Comparison of ENCODE assay signal across 12 mouse cellular contexts in genomic region chr11:74458400-74458799, GRCm38 (mm10).
"Had no signal": no experiment of that assay in that cellular context is flagged by ENCODE, and none has a peak within 500 bp of the region (broad histone marks: within the 10 kb centered on the region; RNA-seq: fewer than 3 reads in every experiment).

No protein-coding gene starts in this region.

- DNase-seq: kidney, postnatal 14 days; layer of hippocampus, postnatal 36 days; left cerebral cortex, postnatal 4 days; lung, adult 18-20 months; right cerebral cortex, adult 18-20 months; right cerebral cortex, postnatal 25 days; thymus, postnatal 36 days had no signal

- H3K27me3 ChIP-seq: midbrain, embryonic 12.5 days; neural tube, embryonic 15.5 days had no signal

- H3K9ac ChIP-seq: limb, embryonic 13.5 days; liver, embryonic 14.5 days; midbrain, embryonic 12.5 days; neural tube, embryonic 15.5 days had no signal

- H3K36me3 ChIP-seq: limb, embryonic 13.5 days; midbrain, embryonic 12.5 days; neural tube, embryonic 15.5 days had no signal

- H3K9me3 ChIP-seq: limb, embryonic 13.5 days; midbrain, embryonic 12.5 days; neural tube, embryonic 15.5 days had no signal

- H3K4me1 ChIP-seq: limb, embryonic 13.5 days; midbrain, embryonic 12.5 days had no signal

- H3K4me2 ChIP-seq: limb, embryonic 13.5 days; midbrain, embryonic 12.5 days; neural tube, embryonic 15.5 days had no signal

- H3K27ac ChIP-seq: limb, embryonic 13.5 days; liver, embryonic 14.5 days; midbrain, embryonic 12.5 days; neural tube, embryonic 15.5 days had no signal

- H3K4me3 ChIP-seq: limb, embryonic 13.5 days; midbrain, embryonic 12.5 days; myocyte; neural tube, embryonic 15.5 days had no signal
